Mouse (Mus musculus) cortical plate, adult 2 months (tissue): ENCODE measurements at regions not wholly inside any gene's neighbourhood (a gene's known extent, or its start where the extent isn't known, plus 50 kb on each side); places are given as distances from the start of the nearest gene placed in this dataset.

ENCODE experiments used
- CTCF ChIP-seq: fragments of 200-500 bp; IDR thresholded peaks from 2 replicates; pipeline ENCODE4 v1.5.1; 2011; ENCODE audit warnings: mild to moderate bottlenecking, control low read depth, low read length; ENCODE audit not compliant: insufficient read depth; ENCODE audit errors: extremely low read depth
- POLR2A ChIP-seq: fragments of 200-500 bp; IDR thresholded peaks from 2 replicates; pipeline ENCODE4 v1.6.1; 2011; ENCODE audit warnings: mild to moderate bottlenecking, low read length, control low read depth; ENCODE audit not compliant: insufficient read depth; ENCODE audit errors: extremely low read depth

DNA sequence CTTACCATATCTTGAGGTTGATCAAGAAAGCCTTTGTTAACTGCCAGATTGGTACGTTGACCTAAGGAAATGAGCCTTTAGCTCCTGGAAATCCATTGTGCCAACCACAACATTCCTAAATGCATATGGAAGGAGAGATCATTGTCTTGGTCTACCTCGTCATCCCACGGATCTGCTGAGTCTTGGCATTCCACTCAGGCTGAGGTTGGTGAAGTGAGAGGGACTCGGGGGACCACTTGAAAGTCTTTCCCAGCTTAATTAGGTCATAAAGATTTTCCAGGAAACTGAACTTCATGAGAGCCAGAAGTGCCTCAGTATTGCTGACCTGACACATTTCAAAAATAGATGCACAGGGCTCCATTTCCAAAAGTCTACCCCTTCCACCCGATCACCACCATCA is 112.5 kb upstream of the Emcn start:
- TF ChIP-seq CTCF: no peak
- TF ChIP-seq POLR2A: no peak
